Comparison of ENCODE assay signal across 17 mouse cellular contexts in the genomic region with DNA sequence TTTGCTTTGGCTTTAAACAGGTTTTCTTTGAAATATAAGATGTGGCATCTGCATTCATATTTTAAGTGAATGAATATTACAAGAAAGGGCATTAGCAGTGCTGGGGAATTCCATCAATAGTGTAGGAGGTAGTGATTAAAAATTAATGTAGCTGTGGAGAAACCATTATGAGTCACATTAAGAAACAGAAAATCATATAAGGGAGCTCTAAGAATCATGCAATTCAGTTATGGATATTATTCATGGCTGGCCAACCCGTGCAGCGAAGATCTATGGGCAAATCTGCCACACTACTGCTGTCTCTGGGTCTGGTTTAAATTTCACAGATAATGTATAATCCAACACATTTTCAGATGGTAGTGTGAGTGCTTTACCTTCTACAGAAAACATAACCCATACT. TPM values are rescaled to one million over a fixed set of nuclear protein-coding genes. Genes with fewer than 3 reads are reported as not detected.
"Had no signal": no experiment of that assay in that cellular context is flagged by ENCODE, and none has a peak within 500 bp of the region (broad histone marks: within the 10 kb centered on the region; RNA-seq: fewer than 3 reads in every experiment).

No protein-coding gene starts in this region.

- H3K4me2 ChIP-seq: liver, embryonic 13.5 days; stomach, embryonic 15.5 days had no signal

- DNase-seq: kidney, adult 2 months; kidney, postnatal 25 days; layer of hippocampus, adult 9-11 months; layer of hippocampus, postnatal 36 days; liver, embryonic 13.5 days; lung, adult 2 months; lung, postnatal 14 days; lung, postnatal 4 days; right cerebral cortex, postnatal 25 days; spleen, adult 18-20 months; thymus, postnatal 25 days had no signal

- H3K9ac ChIP-seq: liver, embryonic 13.5 days; stomach, embryonic 15.5 days had no signal

- H3K27me3 ChIP-seq: liver, embryonic 13.5 days; stomach, embryonic 15.5 days had no signal

- H3K4me1 ChIP-seq: liver, embryonic 13.5 days; stomach, embryonic 15.5 days had no signal

- ATAC-seq: intestine, postnatal 0 days had no signal

- H3K4me3 ChIP-seq: layer of hippocampus, adult 2 months; left cerebral cortex, adult 2 months; liver, embryonic 13.5 days; myocyte; stomach, embryonic 15.5 days had no signal

- H3K27ac ChIP-seq: kidney, postnatal 0 days; layer of hippocampus, adult 2 months; left cerebral cortex, adult 2 months; liver, embryonic 13.5 days; stomach, embryonic 15.5 days had no signal

- H3K9me3 ChIP-seq: liver, embryonic 13.5 days; stomach, embryonic 15.5 days had no signal

- H3K36me3 ChIP-seq: liver, embryonic 13.5 days; stomach, embryonic 15.5 days had no signal

RNA-seq across cellular contexts. Expression of gene Mmrn1, which starts 36.5 kb away (rescaled TPM):
- total RNA-seq: layer of hippocampus, adult 2 months; layer of hippocampus, postnatal 36 days had no signal
- polyA plus RNA-seq: myocyte had no signal
